Mouse (Mus musculus) left cerebral cortex, postnatal 4 days (tissue): ENCODE data around the gene Ric1. TPM values are rescaled to one million over a fixed set of nuclear protein-coding genes. Genes with fewer than 3 reads are reported as not detected.
"Not testable (repeated sequence)": the region's sequence is repeated elsewhere in the genome, so short reads cannot be mapped to it uniquely, and the experiment has no call there.

Source experiments
- DNase-seq: peaks from one replicate; pipeline ENCODE4 v3.0.0-alpha.2; 2022
- intact Hi-C: fragments of 180-260 bp; cut with DNase I; formaldehyde crosslinking; loops from one replicate; pipeline ENCODE4 v1.15.1; 2025
- total RNA-seq, 2 experiments: library from RNA; stranded (reverse); gene quantifications; 2 replicates each; pipeline ENCODE4 v1.2.3; 2021

The Ric1 gene
- total RNA-seq, 2 experiments from 2014 or later: 40.8 to 43.6 TPM

- intact Hi-C loops: no loop called here
These were observed 1.6 kb downstream of the Ric1 start for GRCm38 (mm10) chr19:29523701-29524100.

GRCm38 (mm10) chr19:29524614-29525013, 2.5 kb downstream of the Ric1 start:
- peak; percentile 40 for DNase-seq
- intact Hi-C loops: no loop called here

More at GRCm38 (mm10) chr19:29523701-29524100, 1.6 kb downstream of the Ric1 start:
- DNase-seq: no peak

- intact Hi-C loops, DNase-seq: not testable (repeated sequence)
These were observed 3.5 kb downstream of the Ric1 start for GRCm38 (mm10) chr19:29525588-29525987.

GRCm38 (mm10) chr19:29526837-29527236, 4.8 kb downstream of the Ric1 start:
- no peak for DNase-seq
- intact Hi-C loops: no loop called here

GRCm38 (mm10) chr19:29527299-29527698, 5.2 kb downstream of the Ric1 start:
- DNase-seq: no peak
- intact Hi-C loops: no loop called here

GRCm38 (mm10) chr19:29528568-29528967, 6.5 kb downstream of the Ric1 start:
- intact Hi-C loops: no loop called here
- DNase-seq: no peak

- intact Hi-C loops: no loop called here
- DNase-seq: no peak
These were observed 11.9 kb downstream of the Ric1 start for GRCm38 (mm10) chr19:29534030-29534429.

GRCm38 (mm10) chr19:29542256-29542970, 20.3 kb downstream of the Ric1 start:
- DNase-seq: no peak
- intact Hi-C loops: no loop called here

- no peak for DNase-seq
- intact Hi-C loops: no loop called here
These were observed 21.9 kb downstream of the Ric1 start for GRCm38 (mm10) chr19:29544026-29544425.

- intact Hi-C loops: no loop called here
- no peak for DNase-seq
These were observed 28.5 kb downstream of the Ric1 start for GRCm38 (mm10) chr19:29550618-29551017.

- intact Hi-C loops: no loop called here
These were observed 29.0 kb downstream of the Ric1 start for GRCm38 (mm10) chr19:29551128-29551527.

GRCm38 (mm10) chr19:29551980-29552379, 29.9 kb downstream of the Ric1 start:
- DNase-seq, intact Hi-C loops: not testable (repeated sequence)

More at GRCm38 (mm10) chr19:29551128-29551527, 29.0 kb downstream of the Ric1 start:
- no peak for DNase-seq

GRCm38 (mm10) chr19:29557171-29557845, 35.2 kb downstream of the Ric1 start:
- DNase-seq, intact Hi-C loops: not testable (repeated sequence)

GRCm38 (mm10) chr19:29562166-29562565, 40.1 kb downstream of the Ric1 start:
- DNase-seq: no peak
- intact Hi-C loops: no loop called here

GRCm38 (mm10) chr19:29562603-29563002, 40.5 kb downstream of the Ric1 start:
- intact Hi-C loops: no loop called here

GRCm38 (mm10) chr19:29563258-29563779, 41.2 kb downstream of the Ric1 start:
- intact Hi-C loops: no loop called here
- peak; percentile 48 for DNase-seq

More at GRCm38 (mm10) chr19:29562603-29563002, 40.5 kb downstream of the Ric1 start:
- no peak for DNase-seq

- no peak for DNase-seq
- intact Hi-C loops: no loop called here
These were observed 44.4 kb downstream of the Ric1 start for GRCm38 (mm10) chr19:29566512-29566911.

- DNase-seq: no peak
- intact Hi-C loops: no loop called here
These were observed 60.4 kb downstream of the Ric1 start for GRCm38 (mm10) chr19:29582439-29582838.

GRCm38 (mm10) chr19:29583734-29584133, 61.7 kb downstream of the Ric1 start:
- intact Hi-C loops: no loop called here
- no peak for DNase-seq

GRCm38 (mm10) chr19:29593783-29594182, 71.7 kb downstream of the Ric1 start:
- intact Hi-C loops, DNase-seq: not testable (repeated sequence)

GRCm38 (mm10) chr19:29596276-29596675, 74.2 kb downstream of the Ric1 start:
- no peak for DNase-seq
- intact Hi-C loops: no loop called here

GRCm38 (mm10) chr19:29596985-29597384, 74.9 kb downstream of the Ric1 start:
- DNase-seq: no peak
- intact Hi-C loops: no loop called here
